Comparison of ENCODE assay signal across 24 mouse cellular contexts in the genomic region with DNA sequence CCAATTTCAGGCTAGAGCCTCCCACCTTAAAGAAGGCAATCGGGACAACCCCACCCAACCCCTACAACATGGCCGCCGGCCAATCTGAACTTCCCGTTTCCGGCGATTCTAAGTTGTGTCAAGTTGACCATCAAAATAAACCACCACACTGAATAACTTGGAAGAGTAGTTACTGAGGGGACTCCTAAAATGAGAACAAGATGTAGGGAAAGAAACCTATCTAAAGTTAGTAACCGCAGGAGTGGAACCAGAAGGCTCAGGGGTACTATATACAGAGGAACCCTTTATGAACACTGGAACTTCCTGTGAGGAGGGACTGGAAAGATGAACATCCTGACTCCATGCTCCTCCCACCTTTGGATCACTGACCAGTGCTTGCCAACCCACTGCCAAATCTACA. TPM values are rescaled to one million over a fixed set of nuclear protein-coding genes. Genes with fewer than 3 reads are reported as not detected.
"Had no signal": no experiment of that assay in that cellular context is flagged by ENCODE, and none has a peak within 500 bp of the region (broad histone marks: within the 10 kb centered on the region; RNA-seq: fewer than 3 reads in every experiment).

No protein-coding gene starts in this region.

- H3K27me3 ChIP-seq: neural tube, embryonic 12.5 days; neural tube, embryonic 13.5 days; neural tube, embryonic 15.5 days; stomach, embryonic 15.5 days had no signal

- H3K9ac ChIP-seq: neural tube, embryonic 12.5 days; neural tube, embryonic 13.5 days; neural tube, embryonic 15.5 days; stomach, embryonic 15.5 days had no signal

- H3K4me3 ChIP-seq: neural tube, embryonic 12.5 days; neural tube, embryonic 13.5 days; neural tube, embryonic 15.5 days; stomach, embryonic 15.5 days had no signal

- H3K27ac ChIP-seq: neural tube, embryonic 12.5 days; neural tube, embryonic 13.5 days; neural tube, embryonic 15.5 days; stomach, embryonic 15.5 days; stomach, postnatal 0 days had no signal

- H3K36me3 ChIP-seq: neural tube, embryonic 12.5 days; neural tube, embryonic 13.5 days; neural tube, embryonic 15.5 days; stomach, embryonic 15.5 days had no signal

- H3K4me1 ChIP-seq: neural tube, embryonic 12.5 days; neural tube, embryonic 13.5 days; stomach, embryonic 15.5 days had no signal

- DNase-seq: retina, postnatal 1 day; right cerebral cortex, adult 18-20 months; right cerebral cortex, postnatal 14 days; right cerebral cortex, postnatal 25 days; right cerebral cortex, postnatal 4 days; spleen, adult 18-20 months; thymus, adult 18-20 months; thymus, adult 2 months; thymus, postnatal 14 days; thymus, postnatal 25 days; thymus, postnatal 36 days; thymus, postnatal 4 days had no signal

- H3K9me3 ChIP-seq: neural tube, embryonic 12.5 days; neural tube, embryonic 13.5 days; neural tube, embryonic 15.5 days; stomach, embryonic 15.5 days had no signal

- H3K4me2 ChIP-seq: neural tube, embryonic 12.5 days; neural tube, embryonic 13.5 days; neural tube, embryonic 15.5 days; stomach, embryonic 15.5 days had no signal

RNA-seq across cellular contexts. Expression of a gene that starts 10.9 kb away (rescaled TPM):
- total RNA-seq: neutrophil, adult 5-6 weeks had no signal
- polyA plus RNA-seq: neural tube, embryonic 12.5 days; neural tube, embryonic 13.5 days; neural tube, embryonic 14.5 days; neural tube, embryonic 15.5 days; small intestine, adult 2 months; spleen, adult 2 months; stomach, embryonic 14.5 days; stomach, embryonic 15.5 days; stomach, embryonic 16.5 days; stomach, postnatal 0 days had no signal

RNA-seq across cellular contexts. Expression of a gene that starts 41.5 kb away (rescaled TPM):
- total RNA-seq: neutrophil, adult 5-6 weeks had no signal
- polyA plus RNA-seq: neural tube, embryonic 12.5 days; neural tube, embryonic 13.5 days; neural tube, embryonic 14.5 days; neural tube, embryonic 15.5 days; stomach, embryonic 16.5 days; testis, adult 2 months had no signal
